Mouse (Mus musculus) forelimb bud, embryonic 11.5 days (tissue): ENCODE measurements at regions not wholly inside any gene's neighbourhood (a gene's known extent, or its start where the extent isn't known, plus 50 kb on each side); places are given as distances from the start of the nearest gene placed in this dataset.

Source experiments
- DNase-seq: peaks from one replicate; pipeline ENCODE4 v3.0.0-alpha.2; 2012; ENCODE audit warnings: low read depth, low spot score

DNA sequence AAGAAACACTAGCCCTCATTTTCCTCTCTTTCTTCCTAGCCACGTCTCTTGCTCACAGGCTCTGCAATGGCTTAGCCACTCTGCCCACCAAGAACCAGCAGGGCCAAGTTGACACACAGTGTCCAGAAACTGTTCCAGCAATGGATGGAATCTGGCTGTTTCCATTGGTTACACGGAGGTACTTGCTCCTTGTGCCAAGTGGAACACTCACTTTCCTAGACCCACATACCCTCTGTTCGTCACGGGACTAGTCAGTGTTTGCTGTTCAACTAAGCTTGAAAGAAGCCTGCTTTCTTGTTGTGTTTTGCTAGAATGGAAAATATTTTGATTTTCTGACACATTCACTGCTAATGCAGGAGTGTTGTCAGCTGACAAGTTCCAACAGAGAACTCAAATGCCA lies 575.7 kb upstream of the Gulo start:
- no peak for DNase-seq

DNA sequence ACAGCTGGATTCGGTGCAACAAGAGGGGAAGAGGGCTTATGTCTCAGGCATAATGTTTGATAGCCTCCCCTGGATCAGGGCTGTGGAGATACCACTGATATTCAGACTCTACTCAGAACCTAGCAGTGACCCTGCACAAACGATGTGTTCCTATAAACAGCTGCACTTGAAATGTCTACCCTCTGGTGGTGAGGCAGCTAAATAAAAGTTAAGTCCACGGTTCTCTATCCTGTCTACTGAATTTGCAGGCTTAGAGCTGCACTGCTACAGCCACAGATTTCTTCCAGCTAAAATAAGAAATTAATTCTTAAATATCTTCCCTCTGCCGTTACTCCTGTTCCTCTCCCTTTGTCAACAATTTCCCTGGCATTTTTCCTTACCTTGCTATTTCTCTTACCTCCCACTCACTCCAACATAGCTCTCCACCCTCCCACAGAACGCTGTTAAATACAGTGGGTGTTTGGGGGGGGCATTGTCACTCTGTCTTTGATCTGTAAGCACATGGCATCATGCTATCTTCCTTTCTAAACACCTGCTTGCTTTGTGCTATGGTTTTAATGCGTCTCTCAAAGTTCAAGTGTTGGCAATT lies 571.0 kb upstream of the Gulo start:
- no peak for DNase-seq

DNA sequence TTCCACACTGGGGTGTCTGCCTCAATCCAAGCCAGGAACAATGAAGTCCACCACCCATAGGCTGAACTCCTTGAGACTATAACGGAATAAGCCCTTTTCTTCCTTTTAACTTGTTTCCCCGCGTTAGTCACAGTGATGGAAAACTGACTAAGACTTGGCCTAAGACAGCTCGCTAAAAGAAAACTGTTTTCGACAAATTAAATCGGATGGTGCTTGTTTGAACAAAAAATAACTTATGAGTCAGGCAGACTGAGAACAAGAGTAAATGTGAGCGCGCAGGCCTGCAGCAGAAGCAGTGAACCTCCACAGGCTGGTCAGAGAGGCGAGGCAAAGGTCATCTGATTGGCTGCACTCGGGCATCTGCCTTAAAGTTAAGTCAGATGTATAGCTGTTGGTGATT lies 557.6 kb upstream of the Gulo start:
- no peak for DNase-seq

DNA sequence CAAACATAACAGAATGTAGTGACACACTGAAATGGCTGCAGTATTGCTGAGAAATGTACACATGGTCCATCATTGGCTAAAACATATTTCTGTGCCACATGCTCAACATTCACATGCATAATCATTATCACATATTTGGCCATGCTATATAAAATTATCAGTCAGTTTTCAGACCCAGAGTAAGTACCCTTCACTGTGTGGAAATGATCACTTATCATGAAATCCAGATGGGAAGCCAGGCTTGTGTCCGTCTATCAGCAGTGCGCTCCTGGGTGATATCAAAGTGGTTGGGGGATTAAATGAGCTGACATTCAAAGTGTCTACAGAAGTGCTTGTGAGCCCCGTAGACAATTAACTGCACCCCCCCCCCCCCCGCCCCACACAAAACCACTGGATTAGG lies 553.7 kb upstream of the Gulo start:
- DNase-seq = no peak

DNA sequence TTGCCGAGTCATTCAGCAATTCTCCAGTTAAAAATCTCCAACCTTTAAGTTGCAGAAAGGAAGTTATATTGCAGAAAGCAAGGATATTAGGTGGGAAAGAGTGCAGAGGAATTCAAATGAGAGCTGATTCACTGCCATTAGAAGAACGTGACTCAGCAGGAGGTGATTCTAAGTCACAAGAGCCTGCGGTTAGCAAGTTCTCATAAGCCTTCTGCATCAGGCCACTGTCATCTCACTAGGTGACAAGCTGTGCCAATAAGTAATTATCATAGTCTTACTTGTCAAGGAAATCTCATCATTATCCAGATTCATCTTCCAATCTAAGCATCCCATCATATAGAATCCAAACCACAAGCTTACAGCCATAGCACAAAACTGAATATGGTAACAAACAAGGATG lies 552.7 kb upstream of the Gulo start:
- no peak for DNase-seq

DNA sequence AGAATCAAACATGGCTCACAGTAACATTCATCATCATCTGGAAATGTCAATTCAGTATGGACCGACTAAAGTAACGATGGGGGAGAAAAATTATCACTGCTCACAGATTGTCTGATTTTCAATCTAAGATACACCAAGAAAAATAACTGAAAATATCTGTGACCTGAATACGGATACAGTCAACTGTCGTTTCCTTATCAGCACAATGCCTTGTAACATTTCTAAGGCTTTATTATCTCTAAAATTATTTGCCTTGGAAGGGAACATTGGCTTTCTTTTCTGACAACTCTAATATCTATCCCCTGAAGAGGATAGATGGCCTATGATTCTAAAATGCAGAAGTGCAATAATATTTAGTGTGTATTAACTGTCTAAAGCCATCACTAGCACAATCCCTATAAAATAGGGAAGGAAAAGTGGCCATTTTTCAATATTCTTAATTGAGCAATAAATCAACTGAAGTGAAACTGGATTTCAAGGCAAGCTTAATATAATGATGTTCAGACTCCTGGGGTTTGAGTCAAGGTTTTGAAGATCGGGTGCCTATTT lies 552.1 kb upstream of the Gulo start:
- DNase-seq = no peak

DNA sequence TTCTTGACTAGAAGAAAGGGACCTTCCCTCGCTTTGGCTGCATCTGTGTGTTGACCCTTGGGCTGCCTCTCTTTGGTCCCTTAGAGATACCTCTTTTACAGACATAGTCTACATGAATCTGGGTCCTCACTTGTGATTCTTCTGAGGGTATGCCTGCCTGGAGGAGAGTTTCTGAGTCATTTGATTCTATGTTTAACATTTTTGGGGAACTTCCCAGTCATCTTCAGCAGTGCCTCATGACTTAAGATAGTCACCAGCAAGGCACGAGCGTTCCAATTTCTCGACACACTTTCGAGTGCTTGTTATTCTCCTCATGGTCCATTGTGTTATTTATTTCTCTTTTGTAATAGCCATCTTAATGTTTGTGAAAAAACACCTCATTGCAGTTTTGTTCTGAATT lies 549.4 kb upstream of the Gulo start:
- DNase-seq = no peak

DNA sequence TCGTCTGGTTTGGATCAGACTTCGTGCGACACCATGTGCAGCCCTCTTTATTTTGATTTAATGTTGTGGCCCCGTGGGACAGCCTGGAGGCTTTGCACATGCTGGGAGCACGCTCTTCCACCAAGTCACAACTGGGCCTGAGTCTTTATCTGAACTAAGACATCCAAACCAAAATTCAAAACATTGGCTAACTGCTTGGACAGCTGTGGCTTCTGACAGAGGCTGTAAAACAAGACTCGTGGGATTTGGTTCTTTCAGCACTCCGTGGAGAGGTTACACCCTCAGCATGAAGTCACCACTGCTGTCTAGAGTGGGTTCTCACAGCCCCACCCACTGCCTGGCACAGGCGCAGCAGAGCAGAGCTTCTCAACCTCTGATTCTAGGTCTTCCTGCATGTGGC lies 548.6 kb upstream of the Gulo start:
- no peak for DNase-seq

DNA sequence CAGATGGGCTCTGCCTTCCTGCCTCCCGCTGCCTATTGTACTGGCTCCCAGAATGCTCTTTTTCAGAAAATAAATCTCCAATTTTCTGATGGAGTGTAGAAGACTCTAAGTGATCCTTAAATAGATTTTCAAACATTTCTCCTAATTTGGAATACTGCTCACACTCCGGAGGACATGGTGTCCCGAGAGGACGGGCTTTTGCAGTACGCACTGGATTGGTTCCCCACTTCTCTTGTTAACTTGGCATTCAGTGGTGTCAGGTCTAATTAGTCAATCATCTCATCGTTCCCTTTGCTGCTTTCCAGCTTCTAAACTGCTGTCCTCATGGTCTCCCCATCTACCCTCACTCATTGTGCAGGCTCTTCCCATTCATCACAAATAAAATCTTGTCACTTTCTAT lies 529.5 kb upstream of the Gulo start:
- no peak for DNase-seq

DNA sequence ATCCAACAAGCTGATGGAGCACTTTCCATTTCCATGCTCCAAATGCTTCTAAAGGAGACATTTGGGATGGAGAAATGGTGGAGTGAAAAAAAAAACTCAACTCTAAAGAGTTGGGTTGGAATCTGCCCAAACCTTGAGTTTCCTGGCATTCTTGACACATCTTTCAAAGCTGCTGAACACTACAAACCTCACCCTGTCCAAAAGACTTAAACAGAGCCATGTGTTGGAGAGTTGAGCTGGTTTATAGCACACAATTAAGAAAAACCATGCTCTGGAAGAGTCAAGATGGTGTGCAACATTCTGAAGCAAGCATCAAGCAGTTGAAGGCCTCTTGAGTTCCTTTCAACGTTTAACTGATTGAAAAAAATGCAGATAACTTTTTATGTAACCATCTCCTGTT lies 525.7 kb upstream of the Gulo start:
- DNase-seq = no peak

DNA sequence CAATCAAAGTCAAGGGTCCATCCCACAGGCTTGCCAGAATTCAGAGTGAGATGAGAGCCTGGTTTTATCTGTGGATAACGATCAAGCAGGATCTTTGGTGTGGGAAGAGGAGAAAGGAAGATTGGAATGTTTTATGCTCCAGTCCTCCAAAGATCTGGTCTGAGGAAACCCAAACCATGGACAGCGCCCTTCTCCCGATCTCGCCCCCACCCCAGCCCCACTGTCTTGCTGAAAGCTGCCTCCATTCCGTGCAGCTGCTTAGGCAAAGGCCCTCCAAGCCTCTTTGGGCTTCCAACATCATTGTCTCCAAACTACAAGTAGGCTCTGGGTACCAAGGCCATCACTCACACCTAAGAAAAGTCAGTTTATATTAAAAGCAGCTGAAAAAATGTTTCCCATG lies 519.1 kb upstream of the Gulo start:
- peak; percentile 23 for DNase-seq

DNA sequence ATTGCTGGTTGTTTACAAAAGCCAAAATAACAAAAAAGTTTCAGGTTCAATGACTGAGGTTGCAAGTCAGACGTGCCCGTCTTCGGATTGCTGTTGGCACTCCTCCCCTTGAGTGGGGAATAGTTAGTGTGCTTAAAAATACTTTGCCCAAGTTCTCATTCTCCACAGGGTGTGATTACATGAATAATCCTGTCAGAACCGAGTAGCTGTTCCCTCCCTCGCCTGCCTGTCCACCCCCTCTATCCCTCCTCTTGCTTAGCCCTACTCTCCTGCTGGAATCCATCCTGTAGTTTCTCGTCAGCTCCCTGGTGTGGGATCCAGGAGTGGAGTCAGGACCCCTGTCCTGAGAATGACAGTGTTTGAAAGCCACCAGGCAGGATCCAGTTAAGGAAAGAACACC lies 518.1 kb upstream of the Gulo start:
- DNase-seq = no peak

DNA sequence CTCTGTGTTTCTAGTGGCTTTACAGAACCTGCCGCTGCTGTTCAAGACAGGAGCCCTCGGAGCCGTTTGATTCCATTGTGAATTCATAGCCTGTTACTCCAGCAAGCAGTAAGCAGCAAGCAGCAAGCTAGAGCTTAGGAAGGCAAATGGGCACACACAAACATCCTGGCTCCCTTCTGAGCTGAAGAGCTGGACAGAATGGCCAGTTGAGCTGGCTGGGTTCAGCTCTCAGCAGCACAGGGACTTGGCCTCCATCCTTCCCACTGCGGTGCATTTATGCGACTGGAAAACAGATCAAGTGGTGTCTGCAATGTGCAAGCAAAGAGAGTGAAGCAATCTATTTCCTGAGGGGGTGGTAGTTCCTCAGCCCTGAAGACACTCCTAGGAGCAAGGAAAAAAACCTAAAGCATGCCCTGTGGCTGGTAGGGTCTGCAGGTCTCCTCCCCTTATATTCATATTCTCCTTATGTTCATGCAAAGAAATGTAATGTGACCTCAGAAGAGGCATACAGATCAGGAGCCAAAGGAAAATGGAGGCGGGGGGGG lies 513.9 kb upstream of the Gulo start:
- DNase-seq = no peak

DNA sequence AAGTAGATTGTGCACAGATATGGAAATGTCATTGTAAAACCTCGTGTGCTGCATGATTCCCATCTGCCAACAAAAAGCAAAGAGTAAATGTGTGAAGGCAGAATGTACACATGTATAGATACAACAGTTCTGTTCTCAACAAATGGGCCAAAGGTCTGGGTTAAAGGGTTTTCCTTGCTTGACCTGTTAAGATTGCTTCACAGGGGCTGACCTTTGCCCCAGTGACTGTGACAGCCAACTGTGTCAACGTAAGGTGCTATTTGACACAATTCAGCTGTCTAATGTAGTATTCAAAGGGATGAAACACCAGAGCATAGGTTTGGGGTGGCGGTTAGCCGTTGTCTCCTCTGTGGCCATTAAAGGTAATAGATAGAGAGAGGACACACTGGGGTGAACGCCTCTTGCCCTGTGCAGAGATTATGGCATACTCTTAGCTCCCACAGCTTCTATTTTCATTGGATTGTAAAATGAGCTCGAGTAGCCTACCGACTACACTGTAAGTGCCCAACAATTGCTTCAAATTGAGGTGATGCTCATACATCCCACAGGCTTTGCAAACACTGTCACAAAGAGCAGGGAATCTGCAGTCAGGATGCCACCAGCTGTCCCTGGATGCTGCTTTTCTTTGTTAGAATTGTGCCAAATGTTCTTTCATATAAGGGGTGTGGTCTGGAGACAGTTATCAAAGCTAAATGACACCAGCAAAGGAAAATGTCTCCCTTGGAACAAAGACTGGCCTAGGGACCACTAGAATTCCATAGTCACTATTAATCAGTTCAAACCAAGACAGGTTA lies 513.0 kb upstream of the Gulo start:
- DNase-seq = no peak

DNA sequence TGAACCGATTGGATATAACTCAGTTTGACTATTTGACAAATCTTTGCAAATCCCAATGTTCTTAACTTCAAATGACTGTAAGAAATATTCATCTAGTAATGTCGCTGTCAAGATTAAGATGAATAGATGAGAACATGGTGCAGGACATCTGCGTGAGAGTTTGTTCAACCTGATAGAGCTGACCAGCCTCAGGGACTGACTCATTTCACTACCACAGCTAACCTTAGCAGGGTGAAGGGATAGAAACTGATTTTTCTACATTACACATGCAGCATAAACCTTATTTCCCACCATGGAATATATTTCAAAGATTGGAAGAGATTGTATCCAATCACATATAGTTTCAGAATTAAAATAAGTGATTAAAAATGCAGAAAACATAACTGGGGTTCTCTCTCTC lies 507.8 kb upstream of the Gulo start:
- no peak for DNase-seq

DNA sequence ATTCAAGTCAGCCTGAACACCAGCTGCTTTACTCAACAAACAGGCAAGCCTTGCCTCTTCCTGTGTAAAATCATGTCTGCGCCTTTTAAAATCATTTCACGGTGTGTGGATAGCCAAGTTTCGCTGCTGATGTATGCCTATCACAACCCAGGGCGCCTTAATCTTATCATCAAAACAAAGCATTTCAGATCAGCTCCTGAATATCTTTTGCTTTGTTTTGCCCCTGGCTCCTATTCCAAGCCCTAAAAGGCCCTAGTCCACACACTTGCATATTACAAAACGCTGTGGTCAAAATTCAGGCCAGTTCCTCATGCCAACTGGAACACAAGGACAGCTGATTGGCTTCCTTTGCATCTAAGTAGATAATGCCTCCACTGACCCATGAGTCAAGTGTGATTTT lies 501.7 kb upstream of the Gulo start:
- DNase-seq = no peak

DNA sequence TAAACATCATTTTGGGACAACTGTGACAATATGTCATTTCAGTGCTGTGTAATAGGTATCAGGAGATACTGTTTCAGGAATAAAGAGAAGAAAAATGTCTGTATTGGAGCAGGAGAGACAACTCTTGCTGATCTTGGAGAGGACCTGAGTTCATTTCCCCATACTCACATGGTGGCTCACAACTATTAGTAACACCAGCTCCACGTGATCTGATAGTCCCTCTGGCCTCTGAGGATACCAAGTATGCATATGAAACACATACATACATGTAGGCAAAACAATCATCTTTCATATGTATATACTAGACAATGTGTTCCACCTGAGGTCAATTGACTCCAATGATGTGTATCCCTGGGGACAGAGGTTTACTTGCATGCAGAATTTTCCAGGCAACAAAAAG lies 501.2 kb upstream of the Gulo start:
- no peak for DNase-seq

DNA sequence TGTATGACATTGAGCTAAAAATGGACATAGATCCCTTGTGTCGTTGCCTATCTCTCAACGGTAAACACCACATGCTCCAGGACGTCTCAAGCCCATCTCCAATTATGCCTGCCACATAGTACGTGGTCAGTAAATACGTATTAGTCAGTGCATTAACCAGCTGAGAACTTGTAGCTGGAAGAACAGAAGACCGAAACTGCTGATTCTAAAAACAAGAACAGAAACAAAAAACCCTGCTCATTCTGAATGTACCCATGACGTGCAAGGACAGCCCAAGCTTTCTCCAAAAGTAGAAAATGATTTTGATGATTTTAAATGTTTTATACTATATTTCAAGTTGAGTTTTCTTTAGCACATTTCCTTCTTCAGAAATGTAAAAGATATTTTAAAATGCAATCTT lies 500.7 kb upstream of the Gulo start:
- DNase-seq = no peak

DNA sequence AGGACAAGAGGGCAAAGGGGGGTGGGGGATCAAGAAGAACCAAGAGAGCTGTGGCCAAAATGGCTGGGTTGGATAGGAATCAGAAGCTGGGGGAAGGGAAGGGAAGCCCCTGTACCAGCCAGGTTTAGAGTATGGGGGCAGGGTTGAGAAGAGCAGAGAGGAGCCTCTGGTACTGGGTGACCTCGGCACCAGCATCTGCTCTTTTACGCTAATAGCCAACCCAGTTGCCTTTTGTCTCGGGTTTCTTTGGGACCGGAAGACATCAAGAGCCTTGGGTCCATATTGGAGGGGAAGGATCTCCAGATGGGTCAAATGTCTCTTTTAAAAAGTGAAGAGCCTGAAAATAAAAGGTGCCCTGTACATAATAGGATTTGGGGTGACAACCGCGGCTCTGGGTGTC lies 493.0 kb upstream of the Gulo start:
- DNase-seq = no peak

DNA sequence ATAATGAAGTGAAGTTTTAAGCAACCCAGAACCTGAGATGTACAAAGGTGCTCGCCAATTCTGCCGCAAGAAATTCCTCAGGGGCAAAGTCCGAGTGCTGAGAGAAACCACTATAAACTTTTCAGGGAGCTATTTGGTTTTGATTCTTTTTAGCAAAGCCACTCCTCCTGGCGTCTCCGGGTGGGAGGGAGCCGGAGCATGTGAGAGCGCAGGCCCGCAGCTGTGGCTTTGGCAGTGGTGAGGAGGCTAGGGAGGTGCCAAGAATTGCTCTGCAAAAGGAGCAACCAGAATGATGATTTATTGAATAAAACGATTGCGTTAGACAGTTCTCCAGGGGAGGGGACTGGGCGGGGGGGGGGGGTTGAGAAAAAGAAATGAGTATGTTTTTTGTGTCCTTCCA lies 490.9 kb upstream of the Gulo start:
- no peak for DNase-seq

DNA sequence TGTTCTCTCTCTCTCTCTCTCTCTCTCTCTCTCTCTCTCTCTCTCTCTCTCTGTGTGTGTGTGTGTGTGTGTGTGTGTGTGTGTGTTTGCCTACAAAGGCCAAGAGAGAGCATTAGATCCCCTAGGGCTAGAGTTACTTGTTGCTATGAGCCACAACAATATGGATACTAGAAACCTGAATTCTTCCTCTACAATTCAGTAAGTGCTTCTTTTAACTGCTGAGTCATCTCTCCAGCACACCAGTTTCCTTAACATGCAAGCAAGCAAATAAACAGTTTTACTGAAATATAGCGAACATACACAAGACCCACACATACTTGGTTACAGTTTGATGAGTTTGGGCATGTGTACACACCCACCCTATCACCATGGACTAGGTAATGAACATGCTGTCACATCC lies 486.1 kb upstream of the Gulo start:
- DNase-seq = no peak

DNA sequence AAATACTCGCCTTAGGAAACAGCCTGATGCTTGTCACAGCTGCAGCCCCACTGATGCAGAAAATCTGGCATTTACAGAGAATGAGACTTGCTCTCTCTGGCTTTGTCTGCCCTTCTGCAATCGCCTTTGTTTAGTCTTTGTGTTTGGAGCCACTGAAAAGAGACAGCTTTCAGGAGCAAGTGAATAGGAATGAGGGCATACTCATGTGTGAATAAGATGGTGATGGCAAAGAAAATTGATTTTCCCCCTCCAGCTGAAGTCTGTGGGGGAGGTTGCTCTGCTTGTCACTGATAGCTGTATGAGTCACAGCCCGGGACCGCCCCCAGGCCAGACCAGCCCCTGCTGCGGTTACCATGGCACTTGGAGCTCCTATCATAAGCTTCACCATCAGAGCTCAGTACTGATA lies 485.5 kb upstream of the Gulo start:
- DNase-seq = no peak

DNA sequence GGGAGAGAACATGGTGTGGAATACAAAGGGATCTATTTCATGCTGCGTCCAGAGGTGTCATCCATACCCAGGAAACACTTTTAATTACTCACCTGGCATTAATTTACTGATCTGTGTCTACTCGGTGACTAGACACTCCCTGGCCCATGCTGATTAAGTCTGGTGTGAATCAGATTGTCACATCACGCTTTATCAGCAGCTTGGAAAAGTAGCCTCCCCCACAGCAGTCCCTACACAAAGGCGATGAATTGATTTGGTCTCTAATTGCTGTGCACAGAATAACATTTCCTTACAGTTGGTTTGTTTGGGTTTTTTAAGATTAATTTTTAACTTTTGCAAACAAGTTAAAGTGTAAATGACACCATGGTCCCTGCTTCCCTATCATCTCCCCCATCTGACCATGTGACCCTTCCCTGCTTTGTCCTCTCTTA lies 484.7 kb upstream of the Gulo start:
- no peak for DNase-seq
